Mouse (Mus musculus) bone marrow macrophage, adult 2 months (primary cell): ENCODE data around the gene Lce1c. TPM values are rescaled to one million over a fixed set of nuclear protein-coding genes. Genes with fewer than 3 reads are reported as not detected.
"Not testable (repeated sequence)": the region's sequence is repeated elsewhere in the genome, so short reads cannot be mapped to it uniquely, and the experiment has no call there.

Experiments used
- H3K27ac ChIP-seq: 2 replicates; pipeline ENCODE4 v1.5.1; 2012; ENCODE audit warnings: low read depth, low read length; ENCODE audit not compliant: insufficient read depth
- H3K4me1 ChIP-seq: 2 replicates; pipeline ENCODE4 v1.6.1; 2012; ENCODE audit warnings: low read length; ENCODE audit not compliant: control insufficient read depth, insufficient read depth
- H3K4me3 ChIP-seq: 2 replicates; pipeline ENCODE4 v1.5.1; 2012; ENCODE audit warnings: mild to moderate bottlenecking, low read length, moderate library complexity; ENCODE audit not compliant: insufficient read depth
- CTCF ChIP-seq: IDR thresholded peaks from 2 replicates; pipeline ENCODE4 v1.5.1; 2012; ENCODE audit warnings: low read depth, mild to moderate bottlenecking, low read length, moderate library complexity
- POLR2A ChIP-seq: IDR thresholded peaks from 2 replicates; pipeline ENCODE4 v1.6.1; 2012; ENCODE audit warnings: mild to moderate bottlenecking, low read depth, low read length, borderline replicate concordance
- polyA plus RNA-seq: library from polyadenylated mRNA; stranded (reverse); fragments of >200 nt; gene quantifications from 2 replicates; pipeline ENCODE4 v1.2.4, GENCODE M21; 2012; ENCODE audit not compliant: missing spikeins, insufficient read depth, insufficient read length

Gene Lce1c
- polyA plus RNA-seq, result not detected in 2 replicates

- Histone ChIP-seq H3K4me1 (no peaks in the 10 kb centered on the region), H3K27ac (no peak within 1 kb of the TSS), H3K4me3 (no peak within 1 kb of the TSS)
- TF ChIP-seq CTCF (no peak), POLR2A (no peak)
Observed at GRCm38 (mm10) chr3:92678947-92679346, at the start of gene Lce1c. Gene Lce1c (plus strand): TSS chr3:92679247.

- TF ChIP-seq POLR2A (no peak), CTCF (no peak)
- Histone ChIP-seq H3K4me3 (no peak overlapping the region), H3K4me1 (no peaks in the 10 kb centered on the region), H3K27ac (no peak overlapping the region)
Observed at GRCm38 (mm10) chr3:92637745-92638652, 41.0 kb upstream of the Lce1c start.

DNA sequence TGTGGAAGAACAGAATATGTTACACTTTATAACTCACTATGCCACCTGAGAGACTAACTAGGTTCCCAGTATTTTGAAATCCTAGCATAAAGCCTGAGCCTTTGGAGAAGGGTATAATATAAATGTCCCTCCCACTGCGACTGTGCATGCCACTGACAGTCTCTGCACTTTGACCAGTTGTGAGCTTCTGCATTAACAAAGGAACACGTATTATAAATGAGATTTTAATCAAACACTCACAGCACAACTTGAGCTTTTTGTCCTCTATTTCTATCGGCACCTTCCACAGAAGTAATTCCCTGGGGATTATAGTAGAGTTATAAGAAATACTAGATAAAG, 40.4 kb upstream of the Lce1c start:
- H3K4me1 ChIP-seq, result no peaks in the 10 kb centered on the region
- no peak overlapping the region for H3K27ac ChIP-seq
- H3K4me3 ChIP-seq, result no peak overlapping the region
- TF ChIP-seq POLR2A (no peak), CTCF (no peak)

- no peaks in the 10 kb centered on the region for H3K4me1 ChIP-seq
- no peak overlapping the region for H3K4me3 ChIP-seq
- no peak overlapping the region for H3K27ac ChIP-seq
- TF ChIP-seq POLR2A, result no peak
Observed at GRCm38 (mm10) chr3:92639854-92640253, 39.2 kb upstream of the Lce1c start.

DNA sequence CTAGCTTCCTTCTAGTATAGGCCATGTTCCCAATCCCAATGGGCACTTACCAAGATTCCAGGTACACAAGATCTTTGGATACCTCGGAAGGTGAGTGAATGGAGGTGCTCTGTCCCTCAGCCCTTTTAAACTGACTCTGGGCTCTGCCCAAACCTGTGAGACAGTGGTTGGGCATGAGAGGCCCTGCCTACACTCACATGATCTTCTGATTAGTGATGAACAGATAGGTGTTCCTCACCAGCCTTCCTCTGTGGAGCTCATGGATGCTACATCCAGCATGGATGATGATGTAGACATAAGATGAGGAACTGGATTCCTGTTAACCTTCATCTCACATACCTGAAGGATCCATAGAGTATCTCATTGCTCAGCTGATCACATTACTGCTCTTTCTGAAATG, 30.8 kb upstream of the Lce1c start, which contains the start of gene Lce1a1:
Gene Lce1a1 (minus strand): TSS at position 101 of the 400 bp plus-strand sequence.
- H3K4me3 ChIP-seq, result no peak within 1 kb of the TSS
- H3K4me1 ChIP-seq, result no peaks in the 10 kb centered on the region
- no peak within 1 kb of the TSS for H3K27ac ChIP-seq
- TF ChIP-seq CTCF, result no peak

- no peaks in the 10 kb centered on the region for H3K4me1 ChIP-seq
Observed at GRCm38 (mm10) chr3:92656826-92657225, 22.2 kb upstream of the Lce1c start, which contains the start of gene Lce1b. Gene Lce1b (minus strand): TSS chr3:92656926.

DNA sequence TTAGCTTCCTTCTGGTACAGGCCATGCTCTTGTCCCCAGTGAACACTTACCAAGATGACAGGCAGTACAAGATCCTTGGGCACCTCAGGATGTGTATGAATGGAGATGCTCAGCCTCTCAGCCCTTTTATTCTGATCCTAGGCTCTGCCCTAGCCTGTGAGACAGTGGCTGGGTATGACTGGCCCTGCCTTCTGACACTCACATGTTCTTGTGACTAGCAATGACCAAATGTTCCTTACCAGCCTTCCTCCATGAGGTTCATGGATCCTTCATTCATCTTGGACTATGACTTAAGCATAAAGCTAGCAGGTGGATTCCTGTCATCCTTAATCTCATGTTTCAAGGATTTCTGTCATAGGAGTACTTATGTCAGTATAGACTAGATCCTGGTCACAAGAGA, 8.8 kb upstream of the Lce1c start, which contains the start of gene Lce1a2:
Gene Lce1a2 (minus strand): TSS at position 101 of the 400 bp plus-strand sequence.
- Histone ChIP-seq H3K4me1 (no peaks in the 10 kb centered on the region), H3K27ac (no peak within 1 kb of the TSS), H3K4me3 (no peak within 1 kb of the TSS)
- TF ChIP-seq CTCF (no peak), POLR2A (no peak)

More at GRCm38 (mm10) chr3:92656826-92657225, 22.2 kb upstream of the Lce1c start, which contains the start of gene Lce1b:
- Histone ChIP-seq H3K27ac (no peak within 1 kb of the TSS), H3K4me3 (no peak within 1 kb of the TSS)
- TF ChIP-seq POLR2A, result no peak
- no peak for TF ChIP-seq CTCF

- Histone ChIP-seq H3K4me3 (no peak within 1 kb of the TSS), H3K4me1 (no peaks in the 10 kb centered on the region), H3K27ac (no peak within 1 kb of the TSS)
- no peak for TF ChIP-seq POLR2A
- TF ChIP-seq CTCF, result no peak
Observed at GRCm38 (mm10) chr3:92687110-92687509, 8.1 kb downstream of the Lce1c start, which contains the start of gene Lce1d. Gene Lce1d (minus strand): TSS chr3:92687210.

DNA sequence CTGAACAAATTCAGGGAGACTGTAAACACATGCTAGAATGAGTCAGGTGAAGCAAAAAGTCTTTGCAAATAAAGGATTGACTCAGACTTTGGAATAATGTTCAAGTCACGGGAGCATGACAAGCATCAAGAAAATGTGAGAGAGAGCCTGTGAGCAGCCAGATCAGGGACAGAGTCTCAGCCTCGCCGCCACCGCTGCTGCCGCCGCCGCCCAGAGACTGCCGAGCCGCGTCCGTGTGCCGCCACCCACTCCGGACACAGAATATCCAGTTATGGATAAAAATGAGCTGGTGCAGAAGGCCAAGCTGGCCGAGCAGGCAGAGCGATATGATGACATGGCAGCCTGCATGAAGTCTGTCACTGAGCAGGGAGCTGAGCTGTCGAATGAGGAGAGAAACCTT, 10.1 kb downstream of the Lce1c start:
- H3K4me3 ChIP-seq, H3K27ac ChIP-seq, H3K4me1 ChIP-seq: not testable (repeated sequence)

- no peaks in the 10 kb centered on the region for H3K4me1 ChIP-seq
- TF ChIP-seq CTCF (no peak), POLR2A (no peak)
- H3K27ac ChIP-seq, result no peak overlapping the region
- no peak overlapping the region for H3K4me3 ChIP-seq
Observed at GRCm38 (mm10) chr3:92691688-92692087, 12.6 kb downstream of the Lce1c start.
